In genomic region chr6:97048403-97048802, GRCm38 (mm10) we compare ENCODE assay signal across 1 mouse cellular context.
A peak's percentile ranks its signal among the peaks of the same experiment; 100 is the strongest.
TF ChIP-seq lines count a peak whose summit lies in the region.

No protein-coding gene starts in this region.

TF ChIP-seq in CH12.LX, 34 proteins besides CTCF, POLR2A, EP300 and RAD21 (continued from another document):
- peak; percentile 85; the same call in 1 of the 2 replicates for TF ChIP-seq RCOR1 (conservative IDR thresholded peaks at IDR 0.05; ENCODE audit: low read depth, low read length)
- peak; percentile 85 for TF ChIP-seq BHLHE40 (IDR thresholded peaks at IDR 0.05; ENCODE audit: low read depth, low read length)
- TF ChIP-seq ELF1 (IDR thresholded peaks at IDR 0.05; ENCODE audit: low read depth, low read length), result no peak
- TF ChIP-seq MAFK (IDR thresholded peaks at IDR 0.05; ENCODE audit: insufficient replicate concordance, low read length), result peak; percentile 80
- peak; percentile 60 for TF ChIP-seq JUND (conservative IDR thresholded peaks at IDR 0.05; ENCODE audit: low read depth, low read length)
- no peak for TF ChIP-seq ZKSCAN1 (IDR thresholded peaks at IDR 0.05; ENCODE audit: borderline replicate concordance, low read depth, low read length)
- peak; percentile 47; the same call in 1 of the 2 replicates for TF ChIP-seq CHD2 (IDR thresholded peaks at IDR 0.05; ENCODE audit: low read length)
- no peak for TF ChIP-seq GABPA (IDR thresholded peaks at IDR 0.05; ENCODE audit: insufficient replicate concordance, low read depth, low read length)
